In the genomic region with DNA sequence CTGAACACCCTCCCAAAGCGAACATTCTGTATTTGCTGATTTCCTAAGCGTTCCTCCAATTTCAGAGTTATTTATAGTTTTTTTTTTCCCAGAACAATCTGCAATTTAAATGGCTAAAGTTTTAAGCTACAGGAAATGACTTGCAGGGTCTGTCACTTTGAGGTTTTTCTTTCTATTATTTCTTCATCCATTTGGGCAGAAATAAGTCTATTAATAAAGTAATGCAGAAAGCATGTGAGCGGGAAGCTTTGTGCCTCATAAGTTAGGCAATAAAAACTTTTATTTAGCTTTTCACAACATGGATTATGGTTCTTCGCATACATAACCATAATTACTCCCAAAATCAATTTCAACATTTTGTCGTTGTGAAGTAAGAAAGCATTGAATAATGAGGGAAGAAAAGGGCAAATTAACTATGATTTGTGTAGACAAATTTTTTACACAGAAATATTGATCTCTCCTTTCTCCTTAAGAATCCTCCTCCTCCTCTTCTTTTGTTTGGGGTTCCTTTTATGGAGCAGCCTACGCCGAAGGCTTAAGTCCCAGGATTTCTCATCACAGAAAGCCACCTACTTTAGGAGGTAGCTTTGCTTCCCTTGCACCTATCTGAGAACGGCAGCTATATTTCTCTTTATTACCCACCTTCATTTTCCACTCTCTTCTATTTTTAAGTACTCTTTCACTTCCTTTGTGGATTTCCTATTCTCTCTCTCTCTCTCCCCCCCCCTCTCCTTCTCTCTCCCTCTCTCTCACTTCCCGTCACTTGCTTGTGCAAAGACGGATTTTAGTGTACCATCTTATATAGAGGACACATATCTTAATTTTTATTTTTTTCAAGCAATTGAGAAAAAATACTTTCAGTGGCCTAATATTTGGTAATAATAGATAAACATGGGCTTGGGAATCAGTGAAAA, we compare ENCODE assay signal across 14 mouse cellular contexts.
"Had no signal": no experiment of that assay in that cellular context is flagged by ENCODE, and none has a peak within 500 bp of the region (broad histone marks: within the 10 kb centered on the region; RNA-seq: fewer than 3 reads in every experiment).

No protein-coding gene starts in this region.

- ATAC-seq: intestine, postnatal 0 days; midbrain, embryonic 16.5 days had no signal

- DNase-seq: kidney, adult 8-10 months; kidney, postnatal 36 days; lung, embryonic 14.5 days; lung, postnatal 14 days; retina, postnatal 1 day; thymus, postnatal 4 days had no signal

- H3K27ac ChIP-seq: limb, embryonic 10.5 days; liver, embryonic 15.5 days; macrophage; midbrain, embryonic 10.5 days; neural tube, embryonic 13.5 days had no signal

- H3K36me3 ChIP-seq: limb, embryonic 10.5 days; liver, embryonic 15.5 days; midbrain, embryonic 10.5 days; neural tube, embryonic 13.5 days had no signal

- H3K4me3 ChIP-seq: limb, embryonic 10.5 days; liver, embryonic 15.5 days; midbrain, embryonic 10.5 days; neural tube, embryonic 13.5 days had no signal

- H3K4me2 ChIP-seq: liver, embryonic 11.5 days; liver, embryonic 15.5 days; lung, embryonic 14.5 days; neural tube, embryonic 13.5 days had no signal

- H3K9ac ChIP-seq: liver, embryonic 15.5 days; lung, embryonic 14.5 days; neural tube, embryonic 13.5 days had no signal

- H3K27me3 ChIP-seq: liver, embryonic 15.5 days; neural tube, embryonic 13.5 days had no signal

- H3K4me1 ChIP-seq: limb, embryonic 10.5 days; liver, embryonic 15.5 days; midbrain, embryonic 10.5 days; neural tube, embryonic 13.5 days had no signal

- H3K9me3 ChIP-seq: limb, embryonic 10.5 days; liver, embryonic 15.5 days; midbrain, embryonic 10.5 days; neural tube, embryonic 13.5 days had no signal
